Mouse (Mus musculus) layer of hippocampus, postnatal 10 days (tissue): ENCODE measurements at regions not wholly inside any gene's neighbourhood (a gene's known extent, or its start where the extent isn't known, plus 50 kb on each side); places are given as distances from the start of the nearest gene placed in this dataset.

ENCODE experiments used
- DNase-seq, 2 experiments: peaks; one replicate each; pipeline ENCODE4 v3.0.0; 2021; ENCODE audit warnings: low spot score in 2 of 2
- microRNA-seq, 2 experiments: library from miRNA; unstranded; fragments of <30 nt; microRNA quantifications; one replicate each; pipeline ENCODE4 v1.2.0; 2021

GRCm38 (mm10) chr9:8273253-8273652 is 139.2 kb upstream of the Cep126 start:
- DNase-seq = no peak

GRCm38 (mm10) chr9:8249542-8249941 is 115.4 kb upstream of the Cep126 start:
- no peak for DNase-seq

- DNase-seq = no peak
Observed at GRCm38 (mm10) chr9:8228078-8228477, 94.0 kb upstream of the Cep126 start.

GRCm38 (mm10) chr9:8226415-8226814 is 92.3 kb upstream of the Cep126 start:
- DNase-seq = no peak

GRCm38 (mm10) chr9:8208855-8209254 is 74.8 kb upstream of the Cep126 start:
- DNase-seq = peak; percentile 46 to 55

- no peak for DNase-seq
Observed at GRCm38 (mm10) chr9:8185433-8185832, 51.3 kb upstream of the Cep126 start.

Small RNA genes lying in the stretch of these regions (microRNA-seq; reads per million reads assigned to microRNA genes)
- gene Mir1899 = 0 reads per million in 2 experiments
